Mouse (Mus musculus): Measurements from ENCODE around the gene Inpp4b. TPM values are rescaled to one million over a fixed set of nuclear protein-coding genes. Genes with fewer than 3 reads are reported as not detected.

Gene Inpp4b
- total and polyA plus RNA-seq, 2 experiments from 2014 or later = 18.9 to 60.9 TPM

DNA sequence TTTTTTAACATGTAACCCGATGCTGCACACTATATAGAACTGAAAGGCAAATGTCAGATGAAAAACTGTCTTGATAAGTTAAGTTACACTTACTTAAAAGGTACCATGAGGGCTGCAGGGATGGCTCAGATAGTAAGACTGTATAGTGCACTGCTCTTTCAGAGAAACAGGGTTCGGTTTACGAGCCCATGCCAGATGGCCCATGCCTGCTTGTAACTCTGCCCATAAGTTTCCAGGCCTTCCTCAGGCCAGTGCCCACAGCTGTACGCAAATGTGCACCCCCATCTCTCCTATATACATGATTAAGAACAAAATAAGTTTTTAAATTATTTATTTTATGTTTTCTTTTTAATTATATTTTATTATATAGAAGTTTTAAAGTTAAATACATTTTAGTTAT lies 300.7 kb downstream of the Inpp4b start:
- WGBS = 77% methylated on average over 4 of the region's 4 CpGs
- Histone ChIP-seq H3K9me3 (replicated peaks; ENCODE audit: control insufficient read depth, low read length) (no peaks in the 10 kb centered on the region), H3K4me1 (ENCODE audit: control insufficient read depth, insufficient read depth) (no peaks in the 10 kb centered on the region), H3K4me2 (ENCODE audit: low read depth, low read length) (no peak overlapping the region), H3K27ac (ENCODE audit: low read depth) (no peak overlapping the region), H3K9ac (replicated peaks; ENCODE audit: low read depth, low read length) (no peak overlapping the region), H3K36me3 (replicated peaks; ENCODE audit: control insufficient read depth, insufficient read depth, low read length) (no peaks in the 10 kb centered on the region), H3K4me3 (ENCODE audit: low read depth, low read length) (no peak overlapping the region), H3K27me3 (ENCODE audit: control insufficient read depth, insufficient read depth, low read length) (no peaks in the 10 kb centered on the region)
- DNase-seq (ENCODE audit: low spot score) (no peak), ATAC-seq (ENCODE audit: insufficient read depth, low read depth) (no peak)
- no peak for TF ChIP-seq EP300 (IDR thresholded peaks at IDR 0.05; ENCODE audit: low read depth)
- TF ChIP-seq CTCF (IDR thresholded peaks at IDR 0.05; ENCODE audit: low read depth) = no peak

DNA sequence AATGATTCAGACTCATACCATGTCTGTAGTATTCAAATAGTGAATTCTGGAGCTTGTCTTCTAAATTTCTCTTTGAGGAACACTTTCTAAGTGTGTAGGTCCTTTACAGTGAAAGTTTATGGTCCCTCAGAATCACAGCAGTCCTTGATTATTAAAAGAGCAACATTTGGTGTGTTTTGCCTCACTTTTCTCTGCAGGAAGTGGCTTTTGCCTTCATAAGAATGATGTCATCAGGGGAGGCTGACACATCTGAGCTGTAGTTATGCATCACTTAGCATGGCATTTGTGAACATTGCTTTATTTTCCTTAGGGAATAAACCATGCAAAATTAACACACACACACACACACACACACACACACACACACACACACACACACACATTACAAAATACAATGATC lies 349.8 kb downstream of the Inpp4b start:
- H3K27me3 ChIP-seq (ENCODE audit: control insufficient read depth, insufficient read depth, low read length) = no peaks in the 10 kb centered on the region
- DNase-seq (ENCODE audit: low spot score) (no peak), ATAC-seq (ENCODE audit: insufficient read depth, low read depth) (no peak)
- H3K9me3 ChIP-seq (replicated peaks; ENCODE audit: control insufficient read depth, low read length) = no peaks in the 10 kb centered on the region
- H3K9ac ChIP-seq (replicated peaks; ENCODE audit: low read depth, low read length) = no peak overlapping the region
- TF ChIP-seq EP300 (IDR thresholded peaks at IDR 0.05; ENCODE audit: low read depth) (no peak), CTCF (IDR thresholded peaks at IDR 0.05; ENCODE audit: low read depth) (no peak)
- no peak overlapping the region for H3K27ac ChIP-seq (ENCODE audit: low read depth)
- H3K4me2 ChIP-seq (ENCODE audit: low read depth, low read length) = no peak overlapping the region
- H3K4me3 ChIP-seq (ENCODE audit: low read depth, low read length) = no peak overlapping the region
- no peaks in the 10 kb centered on the region for H3K36me3 ChIP-seq (replicated peaks; ENCODE audit: control insufficient read depth, insufficient read depth, low read length)
- no peaks in the 10 kb centered on the region for H3K4me1 ChIP-seq (ENCODE audit: control insufficient read depth, insufficient read depth)

DNA sequence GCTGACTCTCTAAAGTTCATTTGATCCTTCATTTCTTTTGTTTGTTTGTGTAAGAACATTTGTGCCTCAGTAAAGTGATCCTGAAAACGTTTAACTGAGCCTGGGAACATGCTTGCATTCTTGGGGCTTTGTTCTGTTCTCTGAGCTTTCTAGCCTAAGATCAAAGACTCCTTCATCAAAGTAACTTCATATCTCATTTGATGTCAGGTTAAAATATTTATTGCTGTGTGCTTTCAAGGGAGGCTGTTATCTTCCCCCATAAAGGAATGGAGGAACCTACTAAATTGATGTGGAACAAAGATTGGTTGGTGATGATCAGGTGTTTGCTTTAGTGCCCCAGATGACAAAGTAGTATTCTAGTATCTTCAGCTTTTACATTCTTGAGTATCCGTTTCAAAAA lies 352.5 kb downstream of the Inpp4b start:
- ATAC-seq (ENCODE audit: insufficient read depth, low read depth) (no peak), DNase-seq (ENCODE audit: low spot score) (no peak)
- no peak overlapping the region for H3K9ac ChIP-seq (replicated peaks; ENCODE audit: low read depth, low read length)
- no peak for TF ChIP-seq CTCF (IDR thresholded peaks at IDR 0.05; ENCODE audit: low read depth)
- no peak for TF ChIP-seq EP300 (IDR thresholded peaks at IDR 0.05; ENCODE audit: low read depth)
- no peaks in the 10 kb centered on the region for H3K36me3 ChIP-seq (replicated peaks; ENCODE audit: control insufficient read depth, insufficient read depth, low read length)
- H3K9me3 ChIP-seq (replicated peaks; ENCODE audit: control insufficient read depth, low read length) = no peaks in the 10 kb centered on the region
- no peaks in the 10 kb centered on the region for H3K27me3 ChIP-seq (ENCODE audit: control insufficient read depth, insufficient read depth, low read length)
- no peak overlapping the region for H3K27ac ChIP-seq (ENCODE audit: low read depth)
- no peak overlapping the region for H3K4me3 ChIP-seq (ENCODE audit: low read depth, low read length)
- no peaks in the 10 kb centered on the region for H3K4me1 ChIP-seq (ENCODE audit: control insufficient read depth, insufficient read depth)
- H3K4me2 ChIP-seq (ENCODE audit: low read depth, low read length) = no peak overlapping the region
- WGBS = 41% methylated on average over 2 of the region's 2 CpGs

DNA sequence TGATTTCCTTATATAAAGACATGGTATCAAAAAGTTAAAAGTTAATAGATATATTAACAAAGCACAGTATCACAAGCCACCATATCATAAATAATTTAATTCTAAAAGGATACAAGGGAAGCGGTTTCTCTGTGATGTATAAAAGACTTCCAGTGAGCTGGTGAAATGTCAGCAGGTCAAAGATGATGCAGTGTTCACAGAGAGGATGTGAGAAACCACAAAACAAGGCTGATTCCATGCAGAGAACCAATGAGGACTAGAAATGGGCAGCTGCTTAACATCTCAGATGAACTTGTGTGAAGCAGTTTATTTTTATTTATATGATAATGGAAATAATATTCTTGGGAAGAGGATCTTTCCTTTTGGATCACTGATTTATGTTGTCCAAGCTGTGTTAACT lies 359.7 kb downstream of the Inpp4b start:
- H3K36me3 ChIP-seq (replicated peaks; ENCODE audit: control insufficient read depth, insufficient read depth, low read length) = no peaks in the 10 kb centered on the region
- no peak overlapping the region for H3K27ac ChIP-seq (ENCODE audit: low read depth)
- DNase-seq (ENCODE audit: low spot score) = no peak
- H3K4me3 ChIP-seq (ENCODE audit: low read depth, low read length) = no peak overlapping the region
- H3K27me3 ChIP-seq (ENCODE audit: control insufficient read depth, insufficient read depth, low read length) = no peaks in the 10 kb centered on the region
- WGBS = 80% methylated on average over 1 of the region's 1 CpGs
- H3K9ac ChIP-seq (replicated peaks; ENCODE audit: low read depth, low read length) = no peak overlapping the region
- TF ChIP-seq EP300 (IDR thresholded peaks at IDR 0.05; ENCODE audit: low read depth) (no peak), CTCF (IDR thresholded peaks at IDR 0.05; ENCODE audit: low read depth) (no peak)
- H3K4me1 ChIP-seq (ENCODE audit: control insufficient read depth, insufficient read depth) = no peaks in the 10 kb centered on the region
- H3K4me2 ChIP-seq (ENCODE audit: low read depth, low read length) = no peak overlapping the region
- no peak for ATAC-seq (ENCODE audit: insufficient read depth, low read depth)
- H3K9me3 ChIP-seq (replicated peaks; ENCODE audit: control insufficient read depth, low read length) = no peaks in the 10 kb centered on the region

DNA sequence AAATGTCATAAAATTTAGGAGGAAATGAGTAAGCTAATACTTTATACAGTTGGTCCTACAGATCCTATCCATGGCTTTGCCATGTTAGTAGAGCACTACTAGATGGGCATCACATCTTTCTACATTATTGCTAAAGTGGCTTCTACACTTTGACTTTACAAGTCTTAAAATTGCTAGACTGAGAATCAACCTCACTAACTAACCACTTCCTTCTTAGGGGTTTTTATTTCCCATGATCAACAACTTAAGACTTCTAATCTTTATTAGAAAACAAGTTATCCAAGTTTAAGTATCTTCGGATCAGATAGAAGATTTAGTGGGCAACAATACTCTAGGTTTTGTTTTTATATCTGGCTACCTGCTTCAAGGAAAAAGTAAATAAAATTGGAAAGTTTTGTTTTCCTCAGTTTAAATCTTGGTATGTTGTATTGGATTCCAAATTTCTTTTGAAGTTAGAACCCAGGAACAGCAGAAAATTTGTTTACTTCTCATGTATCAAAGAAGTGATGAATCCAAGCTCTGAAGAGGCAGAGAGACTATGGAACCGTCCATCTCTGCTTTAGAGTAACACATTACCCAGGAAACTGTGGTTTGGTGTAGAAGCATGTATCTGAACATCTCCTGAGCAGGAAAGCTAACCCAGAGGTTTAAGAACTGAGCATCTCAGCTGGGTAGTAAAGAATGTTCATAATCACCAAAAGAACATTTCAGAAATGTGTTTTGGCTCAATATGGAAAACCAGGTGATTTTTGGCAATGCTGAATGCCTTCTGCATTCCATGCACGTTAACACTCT lies 361.4 kb downstream of the Inpp4b start:
- Histone ChIP-seq H3K4me2 (ENCODE audit: low read depth, low read length) (no peak overlapping the region), H3K4me1 (ENCODE audit: control insufficient read depth, insufficient read depth) (no peaks in the 10 kb centered on the region), H3K27me3 (ENCODE audit: control insufficient read depth, insufficient read depth, low read length) (no peaks in the 10 kb centered on the region), H3K9me3 (replicated peaks; ENCODE audit: control insufficient read depth, low read length) (no peaks in the 10 kb centered on the region), H3K36me3 (replicated peaks; ENCODE audit: control insufficient read depth, insufficient read depth, low read length) (no peaks in the 10 kb centered on the region), H3K9ac (replicated peaks; ENCODE audit: low read depth, low read length) (no peak overlapping the region), H3K27ac (ENCODE audit: low read depth) (no peak overlapping the region), H3K4me3 (ENCODE audit: low read depth, low read length) (no peak overlapping the region)
- no peak for TF ChIP-seq CTCF (IDR thresholded peaks at IDR 0.05; ENCODE audit: low read depth)
- TF ChIP-seq EP300 (IDR thresholded peaks at IDR 0.05; ENCODE audit: low read depth) = no peak
- DNase-seq (ENCODE audit: low spot score) (no peak), ATAC-seq (ENCODE audit: insufficient read depth, low read depth) (no peak)
- 62% methylated on average over 3 of the region's 3 CpGs for WGBS

DNA sequence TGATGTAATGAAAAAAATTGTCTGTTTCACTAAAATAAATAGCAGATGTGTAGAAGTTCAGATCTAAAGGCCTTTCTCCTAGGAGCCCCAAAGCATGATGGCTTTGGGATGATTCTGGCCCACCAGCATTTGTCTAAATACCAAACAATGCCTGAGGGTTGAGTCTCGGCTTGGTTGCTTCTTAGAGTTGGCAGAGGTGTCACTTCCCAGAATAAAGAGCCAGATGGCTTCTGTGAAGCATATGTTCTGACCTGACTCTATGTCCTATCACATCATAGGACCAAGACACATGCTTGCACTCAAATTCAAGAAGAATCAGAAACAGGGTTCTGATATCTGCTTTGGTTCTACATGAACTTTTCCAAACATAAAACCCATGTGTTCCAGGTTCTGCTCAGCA lies 365.1 kb downstream of the Inpp4b start:
- no peak overlapping the region for H3K4me3 ChIP-seq (ENCODE audit: low read depth, low read length)
- H3K4me1 ChIP-seq (ENCODE audit: control insufficient read depth, insufficient read depth) = no peaks in the 10 kb centered on the region
- 58% methylated on average over 1 of the region's 1 CpGs for WGBS
- no peak overlapping the region for H3K9ac ChIP-seq (replicated peaks; ENCODE audit: low read depth, low read length)
- H3K4me2 ChIP-seq (ENCODE audit: low read depth, low read length) = no peak overlapping the region
- H3K9me3 ChIP-seq (replicated peaks; ENCODE audit: control insufficient read depth, low read length) = no peaks in the 10 kb centered on the region
- DNase-seq (ENCODE audit: low spot score) = no peak
- H3K27me3 ChIP-seq (ENCODE audit: control insufficient read depth, insufficient read depth, low read length) = no peaks in the 10 kb centered on the region
- H3K27ac ChIP-seq (ENCODE audit: low read depth) = no peak overlapping the region
- no peak for ATAC-seq (ENCODE audit: insufficient read depth, low read depth)
- TF ChIP-seq EP300 (IDR thresholded peaks at IDR 0.05; ENCODE audit: low read depth) (no peak), CTCF (IDR thresholded peaks at IDR 0.05; ENCODE audit: low read depth) (no peak)
- H3K36me3 ChIP-seq (replicated peaks; ENCODE audit: control insufficient read depth, insufficient read depth, low read length) = no peaks in the 10 kb centered on the region
